Mouse (Mus musculus) olfactory bulb, adult 2 months (tissue): ENCODE data around the gene Prickle1. TPM values are rescaled to one million over a fixed set of nuclear protein-coding genes. Genes with fewer than 3 reads are reported as not detected.

Experiments
- H3K27ac ChIP-seq: fragments of 200-500 bp; 2 replicates; pipeline ENCODE4 v1.5.1; 2012; ENCODE audit warnings: low read depth, low read length; ENCODE audit not compliant: insufficient read depth
- H3K4me1 ChIP-seq: fragments of 200-500 bp; 2 replicates; pipeline ENCODE4 v1.6.1; 2012; ENCODE audit warnings: low read length; ENCODE audit not compliant: control insufficient read depth, insufficient read depth
- H3K4me3 ChIP-seq: fragments of 200-500 bp; 2 replicates; pipeline ENCODE4 v1.5.1; 2012; ENCODE audit warnings: mild to moderate bottlenecking, low read depth, low read length, moderate library complexity; ENCODE audit not compliant: insufficient read depth
- CTCF ChIP-seq: fragments of 200-500 bp; IDR thresholded peaks from 2 replicates; pipeline ENCODE4 v1.5.1; 2012; ENCODE audit warnings: low read depth, mild to moderate bottlenecking, low read length, moderate library complexity; ENCODE audit not compliant: insufficient read depth
- POLR2A ChIP-seq: fragments of 200-500 bp; IDR thresholded peaks from 2 replicates; pipeline ENCODE4 v1.6.1; 2012; ENCODE audit warnings: mild to moderate bottlenecking, low read depth, low read length, moderate library complexity; ENCODE audit not compliant: insufficient read depth
- WGBS: fragments of 180-500 bp; shearing (Covaris S2); methylation state at CpG from one replicate; pipeline ENCODE4 v1.1.7; 2018; 5-methylcytosine and 5-hydroxymethylcytosine counted together
- polyA plus RNA-seq: library from polyadenylated mRNA; stranded (reverse); fragments of >200 nt; gene quantifications from 2 replicates; pipeline ENCODE4 v1.2.4, GENCODE M21; 2012; ENCODE audit warnings: low replicate concordance; ENCODE audit not compliant: missing spikeins, insufficient read depth, insufficient read length

Gene Prickle1
- polyA plus RNA-seq, 1 experiment = not detected

DNA sequence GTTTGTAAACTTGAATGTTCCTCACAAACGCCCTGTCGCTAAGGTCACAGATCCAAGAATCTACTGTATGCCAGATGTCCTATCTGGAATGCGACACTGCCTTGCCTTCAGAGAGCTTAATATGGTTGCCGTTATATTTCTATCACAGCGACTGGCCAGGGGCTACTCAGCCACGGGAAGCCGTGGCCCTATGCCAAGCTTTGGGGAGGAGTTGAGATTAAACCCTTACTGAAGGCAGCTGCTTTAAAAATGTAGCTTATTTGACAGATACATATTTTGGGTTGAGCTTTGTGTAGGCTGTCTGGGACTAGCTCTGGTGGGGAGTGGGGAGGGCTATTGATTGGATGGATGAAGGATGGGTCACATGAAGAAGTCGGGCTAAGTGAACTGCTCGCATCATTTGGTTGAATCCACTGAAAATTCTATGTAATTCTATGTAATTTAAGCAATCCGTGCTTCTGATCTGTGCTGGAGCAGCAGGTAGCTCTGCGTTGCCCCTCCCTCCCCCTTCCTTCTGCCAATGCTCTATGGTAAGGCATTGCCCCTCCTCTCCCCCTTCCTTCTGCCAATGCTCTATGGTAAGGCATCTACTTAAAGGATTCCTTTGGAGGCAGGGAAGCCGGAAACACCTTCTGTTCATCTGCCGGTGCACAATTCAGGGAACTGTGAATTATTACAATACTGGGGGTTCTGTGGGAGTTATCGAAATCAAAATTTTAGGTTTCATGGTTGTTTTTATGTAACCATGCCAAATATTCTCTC, 28.0 kb downstream of the Prickle1 start:
- Histone ChIP-seq H3K27ac (no peak overlapping the region), H3K4me3 (no peak overlapping the region), H3K4me1 (peaks cover 15% of the 10 kb centered on the region)
- TF ChIP-seq POLR2A = no peak
- no peak for TF ChIP-seq CTCF
- 49% methylated on average over 14 of the region's 14 CpGs for WGBS

DNA sequence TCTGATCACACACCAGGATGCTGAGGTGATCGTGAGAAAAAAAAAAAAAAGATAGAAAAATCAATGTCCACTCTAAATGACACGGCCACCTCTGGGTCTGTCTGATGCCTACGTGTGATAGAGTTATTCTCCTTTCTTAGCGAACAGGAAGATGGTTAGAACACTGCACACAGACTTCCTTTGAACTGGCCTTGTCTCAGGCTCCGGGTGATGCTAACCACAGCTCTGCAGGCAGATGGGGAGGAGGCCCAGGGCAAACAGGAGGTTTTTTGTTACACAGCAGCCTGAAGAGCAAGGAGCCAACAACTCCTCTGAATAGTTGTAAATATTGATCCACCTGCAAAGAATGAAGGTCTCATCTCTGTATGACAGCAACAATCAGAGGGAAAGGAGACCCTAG, 32.2 kb downstream of the Prickle1 start:
- Histone ChIP-seq H3K27ac (no peak overlapping the region), H3K4me3 (no peak overlapping the region), H3K4me1 (peaks cover 25% of the 10 kb centered on the region)
- no peak for TF ChIP-seq POLR2A
- no peak for TF ChIP-seq CTCF
- 37% methylated on average over 5 of the region's 5 CpGs for WGBS

DNA sequence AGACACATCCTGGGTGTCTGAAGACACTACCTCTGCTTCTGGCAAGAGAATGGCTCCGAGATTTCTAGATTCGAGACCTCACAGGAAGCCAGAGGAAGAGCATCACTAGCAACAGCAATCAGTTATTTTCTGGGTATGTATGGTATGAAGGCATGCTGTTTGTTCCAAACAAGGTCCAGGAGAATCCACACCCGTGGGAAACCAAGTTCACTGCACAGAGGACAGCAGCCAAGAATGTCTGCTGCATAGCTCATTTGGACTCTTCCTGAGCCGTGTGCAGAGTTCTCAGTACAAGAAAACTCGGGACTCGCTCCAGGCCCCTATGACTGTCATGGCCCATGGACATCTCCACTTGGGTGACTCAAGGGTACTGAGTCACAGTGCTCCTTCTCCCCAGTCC, 34.2 kb downstream of the Prickle1 start:
- H3K27ac ChIP-seq = no peak overlapping the region
- 54% methylated on average over 6 of the region's 6 CpGs for WGBS
- no peak for TF ChIP-seq CTCF
- no peak for TF ChIP-seq POLR2A
- H3K4me1 ChIP-seq = peaks cover 20% of the 10 kb centered on the region
- H3K4me3 ChIP-seq = no peak overlapping the region

DNA sequence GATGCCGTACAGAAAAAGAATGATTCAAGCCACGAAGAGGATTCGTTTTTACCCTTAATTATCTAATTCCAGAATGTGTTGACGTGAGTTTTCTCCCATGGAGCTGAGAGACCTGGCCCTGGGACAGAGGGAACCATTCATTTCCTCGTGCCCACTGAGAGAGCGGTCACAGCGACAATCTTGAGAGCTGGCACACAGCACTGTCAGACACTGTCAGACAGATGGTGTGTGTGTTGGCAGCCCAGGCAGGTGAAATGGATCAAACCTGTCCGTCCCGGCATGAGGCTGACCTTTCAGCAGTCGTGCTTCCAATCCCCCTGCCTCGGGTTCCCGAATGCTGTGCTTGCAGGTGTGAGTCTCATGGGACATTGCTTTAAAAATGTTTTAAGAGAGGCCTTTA, 37.3 kb downstream of the Prickle1 start:
- no peak for TF ChIP-seq CTCF
- TF ChIP-seq POLR2A = no peak
- 67% methylated on average over 12 of the region's 12 CpGs for WGBS
- Histone ChIP-seq H3K4me3 (no peak overlapping the region), H3K4me1 (peaks cover 19% of the 10 kb centered on the region), H3K27ac (no peak overlapping the region)

DNA sequence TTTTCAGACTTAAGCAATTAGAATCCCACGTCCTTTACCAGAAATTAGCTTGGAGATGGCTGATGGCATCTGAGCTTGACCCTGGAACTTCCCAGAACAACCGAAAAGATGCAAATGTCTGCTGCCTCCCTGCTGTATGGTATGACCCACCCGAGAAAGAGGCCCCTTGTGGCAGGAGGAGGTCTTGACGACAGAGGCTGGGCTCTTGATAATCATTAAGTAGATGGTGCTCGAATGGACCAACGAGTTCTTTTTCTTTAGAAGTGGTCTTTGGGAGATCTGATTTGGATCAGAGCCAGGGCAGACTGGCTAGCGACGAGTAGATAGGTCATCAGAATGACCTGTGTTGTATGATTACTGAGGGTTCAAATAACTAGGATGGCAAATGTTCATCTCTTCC, 40.0 kb downstream of the Prickle1 start:
- H3K4me3 ChIP-seq = no peak overlapping the region
- H3K27ac ChIP-seq = no peak overlapping the region
- TF ChIP-seq POLR2A = no peak
- TF ChIP-seq CTCF = no peak
- 56% methylated on average over 8 of the region's 8 CpGs for WGBS
- peaks cover 13% of the 10 kb centered on the region for H3K4me1 ChIP-seq

DNA sequence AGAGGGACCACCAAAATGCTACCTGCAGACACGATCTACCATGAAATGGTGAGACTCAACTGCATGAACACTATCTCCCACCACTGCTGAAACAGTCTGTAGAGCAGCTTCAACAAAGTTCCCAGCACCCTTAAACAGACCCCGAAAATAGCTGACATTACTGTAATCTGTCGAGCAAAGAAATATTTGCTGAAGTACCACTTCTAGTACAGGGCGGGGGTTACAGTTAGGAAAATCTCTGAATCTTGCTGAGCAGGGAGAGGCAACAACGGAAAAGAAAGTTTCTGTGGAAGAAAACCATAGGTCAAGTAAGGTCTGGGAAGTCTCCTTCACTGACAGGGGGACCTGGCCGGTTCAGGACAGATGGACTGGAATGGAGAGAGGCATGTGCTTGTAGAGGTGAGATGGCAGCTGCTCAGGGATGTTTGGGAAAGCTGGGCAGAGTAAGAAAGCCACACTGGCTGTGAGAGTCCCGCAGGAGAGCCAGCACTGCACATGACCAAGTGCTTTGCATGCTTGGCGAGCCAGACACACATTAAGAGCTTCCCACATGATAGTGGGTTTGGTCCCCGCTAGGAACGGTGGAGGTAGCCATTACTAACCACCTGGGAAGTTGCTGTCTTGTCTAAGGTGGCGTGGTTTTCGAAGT, 41.4 kb downstream of the Prickle1 start:
- WGBS = 83% methylated on average over 12 of the region's 12 CpGs

DNA sequence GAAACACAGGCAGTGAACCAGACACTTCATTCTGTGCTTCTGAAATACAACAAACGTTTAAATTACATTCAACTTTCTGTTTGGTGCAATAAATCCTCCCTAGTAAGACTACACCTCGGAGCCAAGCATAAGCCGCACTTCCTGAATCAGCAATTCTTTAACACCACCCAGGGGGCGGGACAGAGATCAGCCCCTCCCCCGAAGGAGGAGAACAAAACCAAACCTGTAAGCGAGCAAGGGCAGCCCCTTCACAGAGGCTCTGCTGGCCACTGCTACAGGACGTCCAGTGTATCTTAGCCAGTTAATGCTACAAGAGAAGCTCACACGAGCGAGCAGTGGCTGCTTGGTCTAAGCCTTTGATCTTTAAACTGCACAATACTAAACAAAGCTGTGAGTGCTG, 43.5 kb downstream of the Prickle1 start:
- TF ChIP-seq POLR2A = no peak
- no peak for TF ChIP-seq CTCF
- peak overlapping the region; percentile 15; the same call in 1 of the 2 replicates for H3K27ac ChIP-seq
- peaks cover 13% of the 10 kb centered on the region for H3K4me1 ChIP-seq
- WGBS = 26% methylated on average over 9 of the region's 9 CpGs
- H3K4me3 ChIP-seq = no peak overlapping the region

More for the DNA sequence above, 41.4 kb downstream of the Prickle1 start:
- Histone ChIP-seq H3K4me1 (peaks cover 13% of the 10 kb centered on the region), H3K27ac (no peak overlapping the region), H3K4me3 (no peak overlapping the region)
- TF ChIP-seq CTCF (no peak), POLR2A (no peak)

DNA sequence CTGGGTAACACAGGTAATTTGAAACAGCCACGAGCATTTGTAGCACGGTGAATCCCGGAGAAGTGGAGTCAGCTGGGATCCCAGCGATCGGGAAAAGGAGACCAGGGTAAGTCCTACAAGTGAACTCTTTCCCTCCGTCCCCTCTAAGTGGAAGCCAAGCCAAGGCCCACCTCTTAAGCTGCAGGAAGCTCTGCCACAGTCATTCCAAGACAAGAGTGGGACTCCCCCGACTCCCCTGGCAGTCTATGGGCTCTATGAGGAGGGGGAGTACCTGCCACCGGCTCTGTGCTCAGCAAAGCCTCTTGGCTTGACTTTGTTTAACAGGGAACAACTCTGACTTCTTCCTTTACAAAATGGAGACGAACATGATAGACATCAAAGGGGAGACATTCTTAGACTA, 47.4 kb downstream of the Prickle1 start:
- 79% methylated on average over 9 of the region's 9 CpGs for WGBS
- no peak overlapping the region for H3K27ac ChIP-seq
- no peak overlapping the region for H3K4me3 ChIP-seq
- peaks cover 15% of the 10 kb centered on the region for H3K4me1 ChIP-seq
- TF ChIP-seq POLR2A = no peak
- no peak for TF ChIP-seq CTCF

DNA sequence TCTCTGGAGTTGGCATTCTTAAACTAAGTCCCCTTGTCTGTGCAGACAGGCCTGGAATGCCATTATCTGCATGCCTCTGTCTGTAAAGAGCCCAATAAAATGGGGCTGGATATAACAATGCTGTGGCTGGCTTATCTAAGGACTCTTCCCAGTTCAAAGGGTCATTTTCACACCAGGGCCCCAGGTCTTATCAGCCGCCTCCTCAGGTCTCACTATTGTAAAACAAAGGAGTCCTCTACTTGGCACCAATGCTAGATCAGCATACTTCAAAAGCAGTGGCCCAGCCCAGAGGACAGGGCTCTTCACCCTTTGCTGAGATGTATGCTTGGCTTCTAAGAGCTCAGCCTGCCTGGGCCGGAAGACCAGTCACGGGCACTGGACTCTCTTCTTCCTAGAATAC, 56.3 kb downstream of the Prickle1 start:
- H3K4me1 ChIP-seq = peaks cover 17% of the 10 kb centered on the region
- no peak overlapping the region for H3K27ac ChIP-seq
- H3K4me3 ChIP-seq = no peak overlapping the region
- TF ChIP-seq CTCF (no peak), POLR2A (no peak)
- 94% methylated on average over 3 of the region's 3 CpGs for WGBS
